Mouse (Mus musculus): Measurements from ENCODE around the gene Ect2. TPM values are rescaled to one million over a fixed set of nuclear protein-coding genes. Genes with fewer than 3 reads are reported as not detected.

Gene Ect2
- total RNA-seq (2021), result 1 to 10 TPM; 1.1 to 1.3 TPM

DNA sequence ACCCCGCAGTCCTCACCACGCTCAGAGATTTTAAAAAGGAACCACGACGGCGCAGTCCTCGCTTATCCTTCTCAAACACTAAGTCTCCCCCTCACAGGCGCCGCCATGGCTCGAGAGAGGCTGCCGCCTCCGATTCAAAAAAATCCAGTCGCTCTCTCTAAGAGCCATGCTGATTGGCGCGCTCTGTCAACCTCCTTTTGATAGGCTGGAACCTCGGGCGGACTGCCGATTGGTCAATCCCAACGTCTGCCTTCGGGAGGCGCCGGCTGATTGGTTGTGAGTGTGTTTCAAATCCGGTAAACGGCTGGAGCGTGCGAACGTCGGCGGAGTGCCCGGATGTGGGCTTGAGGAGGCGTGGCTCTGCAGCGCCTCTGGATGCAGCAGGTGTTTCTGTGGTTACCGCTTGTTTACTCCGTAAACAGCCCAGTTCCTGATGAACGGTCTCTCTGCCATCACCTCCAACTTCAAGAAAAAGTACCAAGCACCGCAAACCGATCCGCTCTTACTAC, at the start of gene Ect2:
TSS of gene Ect2 (minus strand) at position 178 of the 509 bp plus-strand sequence.
- intact Hi-C loops (cut with DNase I), result no loop called here
- peak; percentile 99 to 100 for DNase-seq (ENCODE audit: low spot score in 2 of 2)

DNA sequence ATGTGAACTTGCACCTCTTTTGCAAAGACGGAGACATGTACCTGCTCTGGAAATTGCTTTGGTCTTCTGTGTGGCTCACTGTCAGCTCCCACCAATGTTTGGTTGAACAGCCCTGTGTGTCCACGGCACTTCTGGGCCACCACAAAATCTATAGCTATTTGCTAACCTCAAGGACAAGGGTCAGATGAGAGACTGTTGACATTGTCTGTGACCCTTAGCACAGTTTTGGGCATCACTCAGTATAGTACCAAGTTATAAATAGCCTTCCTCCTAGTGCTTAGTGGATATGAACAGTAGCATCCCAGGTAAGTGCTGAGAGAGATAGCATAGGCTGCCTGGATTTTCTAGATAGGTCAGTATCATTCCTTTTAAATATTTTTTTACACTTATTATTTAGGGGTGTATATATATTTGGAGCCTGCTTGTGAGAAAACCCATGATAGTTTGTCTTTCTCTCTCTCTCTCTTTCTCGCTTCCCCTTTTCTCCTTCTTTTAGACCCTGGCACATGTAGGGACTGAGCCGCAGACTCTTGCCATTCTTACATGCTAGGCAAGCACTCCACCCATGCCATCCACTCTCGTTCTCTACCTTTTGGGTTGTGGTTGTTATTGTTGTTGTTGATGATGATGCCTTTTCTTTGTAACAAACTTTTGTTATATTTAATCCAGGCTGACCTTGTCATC, 48.2 kb upstream of the Ect2 start:
- DNase-seq (ENCODE audit: low spot score in 2 of 2), result no peak
- intact Hi-C loops (cut with DNase I), result no loop called here

DNA sequence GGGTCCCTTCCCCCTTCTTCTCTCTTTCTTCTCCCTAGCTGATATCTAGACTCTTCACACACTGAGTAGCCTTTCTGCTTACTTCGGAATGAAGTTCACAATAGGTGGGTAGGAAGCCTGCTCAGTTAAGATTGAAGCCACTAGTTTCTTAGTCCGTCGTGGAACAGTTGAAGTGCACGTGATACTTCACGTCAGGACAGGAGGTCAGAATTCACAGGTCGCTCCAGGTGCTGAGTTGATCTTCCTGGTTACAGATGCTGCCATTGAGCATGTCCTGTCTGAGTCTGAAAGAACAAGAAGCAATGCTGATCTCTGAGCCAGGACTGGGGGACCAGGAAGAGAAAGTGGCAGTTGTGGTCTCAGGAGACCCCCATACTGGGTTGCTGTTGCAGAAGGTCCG, 45.4 kb upstream of the Ect2 start:
- intact Hi-C loops (cut with DNase I), result no loop called here
- DNase-seq (ENCODE audit: low spot score in 2 of 2), result no peak

DNA sequence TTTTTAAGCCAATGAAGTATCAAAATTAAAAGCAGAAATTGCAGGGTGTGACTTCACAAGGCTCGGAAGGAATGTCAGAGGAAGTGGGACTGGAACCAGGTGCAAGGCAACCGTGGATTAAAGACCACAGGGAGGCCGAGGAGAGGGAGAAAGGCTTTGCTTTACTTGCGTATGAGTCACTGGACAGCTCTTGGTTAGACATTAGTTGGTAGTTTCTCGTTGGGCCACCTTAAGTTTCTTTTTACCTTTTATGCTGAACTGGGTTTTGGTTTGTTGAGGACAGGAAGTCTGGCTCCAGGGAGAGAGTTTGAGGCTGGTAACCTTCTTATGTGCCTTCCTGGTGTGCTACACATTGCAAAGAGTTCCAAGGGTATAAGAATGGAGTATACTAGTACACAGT, 44.1 kb upstream of the Ect2 start:
- DNase-seq (ENCODE audit: low spot score in 2 of 2), result no peak
- intact Hi-C loops (cut with DNase I), result no loop called here

DNA sequence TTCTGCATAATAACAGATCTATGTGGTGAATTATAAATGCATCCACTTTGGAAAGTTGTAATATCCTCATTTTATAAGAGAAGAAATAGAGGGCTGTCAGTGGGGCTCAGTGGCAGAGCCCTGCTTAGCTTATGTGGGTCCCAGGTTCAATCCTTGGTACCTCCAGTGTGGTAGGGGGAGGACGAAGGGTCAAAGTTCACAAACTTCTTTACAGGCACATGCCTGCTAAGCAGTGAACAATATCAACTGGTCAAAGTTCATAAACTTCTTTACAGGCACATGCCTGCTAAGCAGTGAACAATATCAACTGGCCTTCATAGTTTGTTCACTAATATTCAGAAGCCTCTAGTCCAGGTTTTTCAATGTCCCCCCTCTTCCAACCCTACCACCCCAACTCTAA, 42.9 kb upstream of the Ect2 start:
- intact Hi-C loops (cut with DNase I), result no loop called here
- no peak for DNase-seq (ENCODE audit: low spot score in 2 of 2)

DNA sequence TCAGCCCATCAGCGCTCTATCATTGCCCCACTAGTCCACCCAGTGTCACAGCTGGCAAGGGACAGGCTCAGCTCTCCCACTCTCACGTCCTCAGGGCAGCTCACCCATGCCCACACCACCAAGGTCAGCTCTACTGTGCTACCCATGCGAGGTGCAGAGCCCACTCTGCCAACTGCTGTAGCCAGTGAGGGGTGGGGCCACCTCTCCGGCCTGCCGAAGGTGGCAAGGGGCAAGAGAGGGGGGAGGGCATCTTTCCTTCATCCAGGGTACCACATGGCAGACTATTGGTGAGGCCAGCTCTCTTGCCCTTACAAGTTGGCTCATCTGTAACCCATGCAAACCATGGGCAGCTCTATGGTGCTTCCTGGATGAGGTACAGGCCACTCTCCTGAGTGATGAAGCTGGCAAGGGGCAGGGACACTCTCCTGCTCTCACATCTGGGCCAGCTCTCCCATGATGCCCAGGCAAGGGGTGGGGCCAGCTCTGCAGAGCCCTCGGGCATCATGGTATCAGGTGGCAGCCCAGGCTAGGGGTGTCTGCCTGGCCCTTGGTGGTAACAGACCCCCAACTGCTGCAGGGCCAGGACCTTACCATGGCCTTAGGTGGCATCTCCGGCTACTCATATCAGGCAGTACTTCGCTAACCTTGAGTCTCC, 42.0 kb upstream of the Ect2 start:
- intact Hi-C loops (cut with DNase I), result no loop called here
- no peak for DNase-seq (ENCODE audit: low spot score in 2 of 2)

DNA sequence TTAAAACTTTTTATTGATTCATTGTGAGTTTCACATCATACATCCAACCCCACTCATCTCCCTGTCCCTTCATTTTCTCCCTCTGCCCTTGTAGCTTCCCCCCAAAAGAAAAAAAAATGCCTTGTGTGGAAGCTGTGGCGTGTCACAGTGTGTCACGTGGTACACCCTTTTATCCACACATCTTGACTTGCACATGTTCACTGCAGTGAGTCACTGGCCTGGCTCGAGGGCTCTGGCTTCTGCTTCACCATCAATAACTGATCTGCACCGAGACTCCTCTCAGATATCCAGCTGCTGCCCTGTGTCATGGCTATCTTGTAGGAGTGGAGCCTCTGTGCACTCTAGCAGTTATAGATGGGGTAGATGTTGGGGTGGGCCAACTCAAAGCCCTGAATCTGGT, 41.5 kb upstream of the Ect2 start:
- no peak for DNase-seq (ENCODE audit: low spot score in 2 of 2)
- intact Hi-C loops (cut with DNase I), result no loop called here

DNA sequence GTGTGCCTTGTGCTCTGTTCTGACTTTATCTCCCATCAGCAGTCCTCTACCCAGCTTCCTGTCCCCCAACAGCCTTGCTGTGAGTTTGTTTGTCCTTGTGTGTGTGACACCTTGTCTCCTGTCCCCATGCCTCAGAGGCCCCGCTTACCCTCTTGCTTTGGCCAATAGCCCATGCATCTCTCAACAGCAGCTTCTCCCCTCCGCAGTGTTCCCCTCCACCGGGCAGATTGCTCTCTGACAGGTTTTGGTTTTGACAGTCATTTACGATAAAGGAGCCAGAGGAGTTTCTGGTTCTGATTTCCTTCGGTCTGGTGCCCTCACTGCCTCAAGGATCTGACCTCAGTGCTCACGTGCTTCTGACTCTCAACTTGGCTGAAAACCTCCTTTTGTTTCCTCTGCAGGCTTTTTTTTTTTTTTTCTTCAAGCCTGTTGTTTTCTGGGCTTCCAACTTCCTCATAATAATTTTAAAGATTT, 40.2 kb upstream of the Ect2 start:
- intact Hi-C loops (cut with DNase I), result no loop called here
- no peak for DNase-seq (ENCODE audit: low spot score in 2 of 2)

DNA sequence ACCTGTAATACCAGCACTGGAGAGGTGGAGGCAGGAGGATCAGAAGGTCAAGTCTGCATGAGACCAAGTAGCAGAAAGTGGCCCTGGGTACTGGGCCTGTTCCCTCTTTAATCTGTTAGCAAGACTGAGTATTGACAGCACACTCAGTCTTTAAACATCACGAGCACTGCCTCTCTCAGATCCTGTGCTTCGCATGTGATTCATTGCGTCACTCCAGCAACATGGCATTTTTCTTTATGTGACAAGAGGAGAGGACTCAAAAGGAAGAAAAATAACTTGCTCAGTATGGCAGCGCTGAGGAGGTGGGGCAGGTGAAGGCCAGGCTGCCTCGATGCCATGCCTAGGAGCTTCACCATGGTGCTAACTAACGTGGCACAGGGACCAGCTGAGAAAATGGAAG, 38.2 kb upstream of the Ect2 start:
- intact Hi-C loops (cut with DNase I), result no loop called here
- DNase-seq (ENCODE audit: low spot score in 2 of 2), result peak in 1 of 2 experiments; percentile 29

DNA sequence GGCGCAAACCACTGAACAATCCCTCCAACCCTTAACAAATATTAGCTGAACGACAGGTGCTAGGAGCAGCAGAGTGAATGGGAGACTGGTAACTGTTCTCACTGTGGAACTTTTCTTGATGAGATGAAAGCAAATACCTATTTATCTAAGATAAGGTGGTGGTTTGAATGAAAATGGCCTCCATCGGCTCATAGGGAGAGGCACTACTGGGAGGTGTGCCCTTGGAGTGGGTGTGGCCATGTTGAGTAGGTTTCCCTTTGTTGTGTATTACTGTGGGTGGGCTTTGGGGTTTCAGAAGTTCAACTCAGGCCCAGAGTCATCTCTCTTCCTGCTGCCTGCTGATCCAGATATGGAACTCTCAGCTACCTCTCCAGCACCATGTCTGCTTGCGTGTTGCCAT, 37.2 kb upstream of the Ect2 start:
- intact Hi-C loops (cut with DNase I), result no loop called here
- DNase-seq (ENCODE audit: low spot score in 2 of 2), result no peak

DNA sequence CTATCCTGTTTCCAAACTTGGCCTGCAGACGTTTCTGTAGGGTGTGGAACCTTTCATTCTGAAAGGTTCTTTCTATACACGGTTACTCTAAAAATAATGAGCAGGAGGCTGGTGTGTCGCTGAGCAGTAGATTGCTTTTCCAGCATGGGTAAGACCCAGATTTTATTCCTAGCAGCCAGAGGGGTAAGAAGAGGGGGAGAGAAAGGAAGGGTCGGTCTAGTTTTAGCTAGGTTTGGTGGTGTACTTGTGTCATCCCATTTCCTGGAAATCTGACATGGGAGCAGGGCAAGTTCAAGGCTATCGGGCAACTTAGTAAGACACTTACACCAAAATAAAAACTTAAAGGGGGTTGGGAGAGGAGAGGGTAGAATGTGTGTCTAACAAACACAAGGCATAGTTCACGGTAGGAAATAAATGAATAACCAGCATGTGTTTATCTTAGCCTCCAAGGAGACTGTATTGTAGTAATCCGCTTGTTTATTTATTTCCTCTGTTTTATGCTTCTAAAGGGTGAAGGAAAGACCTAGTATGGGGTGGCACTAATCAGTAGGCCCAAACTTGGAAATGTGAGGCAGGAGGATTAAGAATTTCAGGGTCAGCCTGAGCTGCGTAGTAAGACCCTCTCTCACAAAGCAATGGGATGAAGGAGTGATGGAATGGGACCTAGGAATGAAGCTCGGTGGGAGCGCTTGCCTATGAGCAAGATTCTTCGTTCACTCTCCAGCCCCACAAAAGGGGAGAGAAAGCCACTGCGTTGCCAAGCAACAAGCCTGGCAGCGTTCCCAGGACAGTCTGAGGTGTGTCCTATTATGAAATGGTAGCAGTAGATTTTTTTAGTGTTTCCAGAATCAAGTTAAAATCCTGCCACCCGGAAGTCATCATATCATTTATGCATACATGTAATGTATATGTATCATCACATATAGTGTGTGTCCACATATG, 35.9 kb upstream of the Ect2 start:
- intact Hi-C loops (cut with DNase I), result no loop called here
- DNase-seq (ENCODE audit: low spot score in 2 of 2), result peak; percentile 88 to 91

DNA sequence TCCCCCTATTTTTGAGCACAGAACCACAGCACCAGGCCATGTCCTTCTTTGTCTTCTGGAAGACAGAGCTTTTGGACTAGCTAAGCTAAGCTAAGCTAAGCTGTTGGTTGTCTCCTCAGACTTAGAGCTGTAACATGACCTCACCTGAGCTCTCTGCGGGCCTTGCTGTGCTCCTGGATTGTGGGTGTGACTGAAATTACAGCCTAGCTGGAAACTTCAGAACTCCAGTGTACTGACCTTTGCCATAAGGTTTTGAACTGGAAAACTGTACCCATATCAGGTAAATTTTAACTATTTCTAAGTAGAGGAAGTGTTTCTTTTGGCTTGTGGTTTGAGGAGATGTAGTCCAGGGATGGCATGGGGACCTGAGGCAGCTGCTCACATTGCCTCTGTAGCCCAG, 34.7 kb upstream of the Ect2 start:
- intact Hi-C loops (cut with DNase I), result no loop called here

DNA sequence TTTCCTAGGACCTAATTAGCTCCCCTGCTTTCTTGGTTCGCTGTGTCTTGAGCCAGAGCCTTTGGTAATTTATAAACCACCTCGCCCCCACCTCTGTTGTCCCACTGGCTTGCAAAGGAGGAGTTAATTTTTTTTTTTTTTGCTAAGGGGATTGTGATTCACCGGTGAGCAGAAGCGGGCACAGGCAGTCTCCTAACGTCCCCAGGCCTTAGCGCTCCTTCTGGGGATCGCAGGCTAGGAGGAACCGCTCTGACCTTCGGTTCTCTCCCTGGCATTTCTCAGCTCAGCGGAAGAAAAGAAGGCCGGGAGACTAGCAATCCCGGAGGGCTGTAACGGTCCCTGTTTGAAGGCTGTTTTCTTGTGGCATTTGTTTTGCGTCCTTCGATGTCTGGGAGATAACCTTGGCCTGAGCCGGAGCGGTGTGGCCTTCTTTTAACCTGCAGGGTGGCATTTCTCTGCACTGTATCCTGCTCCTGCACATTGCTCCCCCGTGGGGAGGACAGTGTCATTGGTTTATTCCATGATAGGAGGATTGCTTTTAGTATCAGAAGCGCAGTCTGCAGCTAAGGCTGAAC, 30.0 kb upstream of the Ect2 start:
- intact Hi-C loops (cut with DNase I), result no loop called here
- peak; percentile 48 to 64 for DNase-seq (ENCODE audit: low spot score in 2 of 2)

More for the DNA sequence above, 34.7 kb upstream of the Ect2 start:
- no peak for DNase-seq (ENCODE audit: low spot score in 2 of 2)

DNA sequence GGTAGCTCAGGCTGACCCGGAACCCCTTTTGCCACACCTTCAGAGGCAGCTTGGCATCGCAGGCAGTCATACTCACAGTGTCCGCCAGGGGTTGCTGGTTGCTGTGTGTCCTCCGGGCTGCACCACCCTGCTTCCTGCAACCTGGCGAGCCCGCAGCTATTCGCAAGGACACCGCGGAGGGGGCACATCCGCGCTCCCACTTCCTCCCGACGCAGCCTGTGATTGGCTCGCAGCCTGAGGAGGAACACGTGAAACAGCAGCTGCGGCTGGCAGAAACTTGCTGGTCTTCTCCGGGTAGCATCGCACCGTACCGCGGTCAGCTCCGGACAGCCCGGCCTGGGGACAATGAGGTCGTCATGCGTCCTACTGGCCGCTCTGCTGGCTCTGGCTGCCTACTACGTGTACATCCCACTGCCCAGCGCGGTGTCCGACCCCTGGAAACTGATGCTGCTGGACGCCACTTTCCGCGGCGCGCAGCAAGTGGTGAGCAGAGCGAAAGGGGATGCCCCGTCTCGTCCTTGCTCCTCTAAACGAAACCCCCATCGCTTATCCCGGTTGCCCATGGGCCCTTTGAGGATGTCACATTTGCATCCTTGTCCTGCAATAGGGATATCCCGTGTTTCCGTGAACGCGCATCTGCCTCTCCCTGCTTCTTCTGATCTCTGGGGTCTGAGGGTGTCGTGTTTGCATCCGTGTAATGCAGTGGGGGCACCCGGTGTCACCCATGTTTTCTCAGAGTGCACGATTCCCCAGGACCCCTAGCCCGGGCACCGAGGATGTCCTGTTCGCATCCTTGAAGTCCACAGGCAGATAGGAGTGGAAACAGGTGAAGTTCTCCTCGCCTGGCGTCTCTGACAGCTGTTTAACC, 29.3 kb upstream of the Ect2 start, which contains the start of gene Nceh1:
TSS of gene Nceh1 (plus strand) at position 233 of the 868 bp plus-strand sequence.
- peak; percentile 94 to 98 for DNase-seq (ENCODE audit: low spot score in 2 of 2)
- intact Hi-C loops (cut with DNase I), result loop anchor here (1.0 kb wide), 1 partner anchor 54 kb away; no protein-coding TSS in a partner anchor

DNA sequence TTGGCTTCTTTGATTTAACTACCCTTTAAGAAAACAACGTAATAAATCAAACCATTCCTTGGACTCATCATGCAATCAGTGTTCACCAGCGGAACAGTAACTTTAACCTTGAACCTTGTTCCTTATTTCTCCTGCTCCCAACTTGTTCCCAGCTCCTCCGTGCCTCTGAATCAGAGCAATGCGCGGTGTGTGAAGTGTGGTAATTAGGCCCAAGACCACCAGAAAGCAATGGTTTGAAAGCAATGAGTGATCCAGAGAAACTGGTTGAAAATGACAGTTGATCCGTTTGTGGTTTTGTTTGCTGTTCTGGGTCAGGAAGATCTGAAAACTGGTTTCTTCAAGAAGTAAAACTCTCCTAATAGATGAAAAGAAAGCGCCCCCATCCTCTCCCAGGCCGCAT, 26.0 kb upstream of the Ect2 start:
- DNase-seq (ENCODE audit: low spot score in 2 of 2), result no peak
- intact Hi-C loops (cut with DNase I), result no loop called here

DNA sequence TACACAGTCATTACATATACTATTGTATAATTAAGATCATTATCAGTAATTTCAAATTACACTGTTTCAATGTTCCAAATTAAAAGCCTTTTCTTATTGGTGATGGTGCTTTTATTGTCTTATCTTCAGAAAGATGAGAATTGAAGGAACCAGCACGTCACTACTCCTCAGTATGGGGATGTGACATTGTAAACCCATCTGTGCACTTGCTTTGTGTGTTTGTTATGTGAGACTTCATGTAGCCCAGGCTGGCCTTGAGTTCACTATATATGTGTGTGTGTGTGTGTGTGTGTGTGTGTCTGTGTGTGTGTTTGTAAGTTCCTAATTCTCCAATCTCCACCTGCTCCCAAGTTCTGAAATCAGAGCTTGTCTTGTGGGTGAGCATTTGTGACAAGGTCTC, 16.6 kb upstream of the Ect2 start:
- intact Hi-C loops (cut with DNase I), result no loop called here
- no peak for DNase-seq (ENCODE audit: low spot score in 2 of 2)

DNA sequence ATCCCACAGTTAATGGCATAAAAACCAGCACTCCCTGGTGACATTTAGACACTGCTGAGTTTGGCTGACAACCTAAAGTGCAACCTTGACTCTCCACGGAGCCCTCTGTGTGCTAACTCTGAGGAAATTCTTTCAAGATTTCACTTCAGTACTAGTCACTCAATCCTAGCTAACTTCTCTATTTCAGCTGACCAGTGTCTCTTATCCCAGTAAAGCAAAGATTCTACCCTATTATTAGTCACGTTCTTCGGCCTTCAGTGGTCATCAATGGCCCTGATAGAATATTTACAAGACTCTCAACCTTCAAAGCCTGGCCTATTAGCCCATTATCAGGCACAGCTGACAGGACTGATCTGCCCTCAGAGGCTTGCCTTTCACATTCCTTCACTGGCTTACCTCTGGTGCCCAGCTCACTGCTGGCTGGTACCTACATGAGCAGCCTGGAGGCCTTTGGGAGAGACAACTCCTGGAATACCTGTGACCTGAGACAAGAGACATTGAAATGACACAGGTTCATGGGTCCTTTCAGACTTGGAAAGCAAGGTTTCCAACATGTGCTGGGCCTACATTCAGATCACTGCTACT, 11.9 kb upstream of the Ect2 start:
- no peak for DNase-seq (ENCODE audit: low spot score in 2 of 2)
- intact Hi-C loops (cut with DNase I), result no loop called here

DNA sequence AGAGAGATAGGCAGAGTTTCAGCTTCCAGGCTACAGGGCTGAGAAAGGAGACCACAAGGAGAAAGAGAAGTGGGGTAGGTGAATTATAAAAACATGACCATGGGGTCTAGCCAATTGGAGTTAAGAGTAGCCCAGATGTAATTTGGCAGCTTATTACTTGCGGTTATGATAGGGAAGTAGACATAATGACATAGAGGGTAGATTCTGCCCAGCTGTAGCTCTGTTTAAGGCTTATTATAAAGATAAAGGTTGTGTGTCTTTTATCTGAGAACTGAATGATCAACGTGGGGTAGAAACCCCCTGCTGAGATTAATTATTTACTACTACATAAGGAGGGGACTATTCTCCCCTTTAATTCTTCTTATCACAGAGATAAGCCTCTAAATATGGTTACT, 8.7 kb upstream of the Ect2 start:
- no peak for DNase-seq (ENCODE audit: low spot score in 2 of 2)
- intact Hi-C loops (cut with DNase I), result no loop called here

Data from left cerebral cortex, postnatal 25 days (tissue).